Mouse (Mus musculus) spleen, adult 2 months (tissue): ENCODE measurements around the gene Ror1.

Experiments used
- CTCF ChIP-seq: fragments of 200-500 bp; IDR thresholded peaks from 2 replicates; pipeline ENCODE4 v1.5.1; 2011; ENCODE audit warnings: mild to moderate bottlenecking, inconsistent platforms; ENCODE audit not compliant: insufficient read depth, insufficient read length, insufficient replicate concordance; ENCODE audit errors: extremely low read depth
- POLR2A ChIP-seq: fragments of 200-500 bp; IDR thresholded peaks from 2 replicates; pipeline ENCODE4 v1.6.1; 2011; ENCODE audit warnings: low read depth, low read length, inconsistent platforms

- TF ChIP-seq POLR2A (no peak), CTCF (no peak)
Measured at GRCm38 (mm10) chr4:100263917-100264316, 168.3 kb downstream of the Ror1 start.
